Mouse (Mus musculus): ENCODE data around the gene Elfn1. TPM values are rescaled to one million over a fixed set of nuclear protein-coding genes. Genes with fewer than 3 reads are reported as not detected.
A peak's percentile ranks its signal among the peaks of the same experiment; 100 is the strongest.

The Elfn1 gene
- polyA plus RNA-seq, 1 experiment from 2014 or later: 0.15 TPM

- Histone ChIP-seq H3K9me3 (no peaks in the 10 kb centered on the region), H3K27ac (no peak overlapping the region), H3K9ac (no peak overlapping the region), H3K36me3 (no peaks in the 10 kb centered on the region), H3K4me3 (no peak overlapping the region), H3K27me3 (no peaks in the 10 kb centered on the region; the same call in 1 of the 2 replicates), H3K4me2 (replicated peaks) (no peak overlapping the region), H3K4me1 (peaks cover 6% of the 10 kb centered on the region; the same call in 1 of the 2 replicates)
- ATAC-seq (ENCODE audit: insufficient number of reproducible peaks, insufficient read depth, low FRiP score, low TSS enrichment): no peak
- WGBS: 88% methylated on average over 5 of the region's 5 CpGs
These were observed 39.7 kb downstream of the Elfn1 start for GRCm38 (mm10) chr5:139947446-139947845.

DNA sequence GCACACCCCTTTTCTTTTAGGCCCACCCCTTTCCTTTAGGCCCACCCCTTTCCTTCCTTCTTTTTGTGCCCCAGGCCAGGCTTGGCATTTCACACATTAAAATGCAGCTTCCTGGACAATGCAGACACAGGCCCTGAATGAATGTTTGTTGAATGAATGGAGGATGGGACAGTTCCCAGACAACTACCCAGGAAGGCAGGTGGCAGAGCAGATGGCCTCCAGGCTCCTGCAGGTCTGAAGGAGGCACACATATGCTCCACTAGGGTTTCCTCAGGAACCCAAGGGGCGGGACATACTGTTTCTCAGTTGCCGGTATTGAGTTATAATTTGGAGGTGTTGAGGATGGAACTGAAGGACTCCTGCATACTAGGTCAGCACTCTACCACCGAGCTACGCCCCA lies 40.8 kb downstream of the Elfn1 start:
- Histone ChIP-seq H3K27me3 (no peaks in the 10 kb centered on the region; the same call in 1 of the 2 replicates), H3K27ac (no peak overlapping the region), H3K36me3 (no peaks in the 10 kb centered on the region), H3K9ac (no peak overlapping the region), H3K4me3 (no peak overlapping the region), H3K9me3 (no peaks in the 10 kb centered on the region), H3K4me2 (replicated peaks) (no peak overlapping the region), H3K4me1 (peaks cover 6% of the 10 kb centered on the region; the same call in 1 of the 2 replicates)
- WGBS: 82% methylated on average over 4 of the region's 4 CpGs
- ATAC-seq (ENCODE audit: insufficient number of reproducible peaks, insufficient read depth, low FRiP score, low TSS enrichment): no peak

DNA sequence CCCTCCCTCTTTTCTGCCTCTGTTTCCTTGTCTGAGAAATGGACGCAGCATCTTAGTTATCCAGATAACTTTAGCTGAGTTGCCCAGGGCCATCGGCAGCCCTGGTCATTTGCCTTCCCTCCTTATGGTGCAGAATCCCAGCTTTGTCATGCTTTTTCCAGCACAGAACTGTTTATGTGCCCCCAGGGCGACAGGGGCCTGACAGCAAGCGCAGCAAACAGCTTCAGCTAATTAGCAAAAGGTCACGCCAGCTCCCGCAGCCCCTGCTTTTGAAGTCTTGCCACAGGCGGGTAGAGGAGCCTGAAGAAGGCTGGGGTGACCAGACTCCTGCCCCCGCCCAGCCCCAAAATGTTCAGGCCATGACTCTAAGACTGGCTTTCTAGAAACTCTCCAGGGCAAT lies 41.6 kb downstream of the Elfn1 start:
- no peaks in the 10 kb centered on the region for H3K36me3 ChIP-seq
- H3K27ac ChIP-seq: no peak overlapping the region

DNA sequence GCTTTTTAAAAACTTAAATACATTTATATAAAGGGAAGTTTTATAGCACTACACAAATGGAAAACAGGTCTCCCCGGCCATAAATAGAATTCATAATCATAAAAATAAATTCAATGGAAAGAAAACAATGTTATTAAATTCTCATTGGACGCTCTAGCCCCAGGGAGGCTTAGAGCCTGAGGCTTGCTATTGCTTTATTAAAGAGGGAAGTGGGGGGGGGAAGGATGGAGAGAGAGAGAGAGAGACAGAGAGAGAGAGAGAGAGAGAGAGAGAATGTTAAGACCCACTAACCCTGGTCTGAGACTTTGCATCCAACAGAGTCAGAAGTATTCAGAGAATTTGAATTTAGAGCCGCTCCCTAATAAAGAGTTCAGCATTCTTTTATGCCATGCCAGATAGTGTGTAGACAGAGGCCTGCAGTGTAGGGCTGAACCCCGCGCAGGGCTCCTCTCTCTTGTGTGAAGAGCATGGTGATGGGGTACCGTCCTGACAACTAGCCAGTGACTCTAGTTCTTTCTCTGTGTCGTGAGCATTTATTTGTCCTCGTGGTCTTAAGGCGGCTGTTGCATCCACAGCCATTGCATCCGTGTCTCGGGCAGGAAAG lies 42.3 kb downstream of the Elfn1 start:
- Histone ChIP-seq H3K9ac (no peak overlapping the region), H3K4me3 (no peak overlapping the region), H3K27ac (no peak overlapping the region), H3K9me3 (no peaks in the 10 kb centered on the region), H3K27me3 (no peaks in the 10 kb centered on the region; the same call in 1 of the 2 replicates), H3K36me3 (no peaks in the 10 kb centered on the region), H3K4me2 (replicated peaks) (no peak overlapping the region), H3K4me1 (peaks cover 6% of the 10 kb centered on the region; the same call in 1 of the 2 replicates)
- no peak for ATAC-seq (ENCODE audit: insufficient number of reproducible peaks, insufficient read depth, low FRiP score, low TSS enrichment)
- 62% methylated on average over 11 of the region's 11 CpGs for WGBS

More for the DNA sequence above, 41.6 kb downstream of the Elfn1 start:
- Histone ChIP-seq H3K27me3 (no peaks in the 10 kb centered on the region; the same call in 1 of the 2 replicates), H3K4me2 (replicated peaks) (no peak overlapping the region), H3K4me1 (peaks cover 6% of the 10 kb centered on the region; the same call in 1 of the 2 replicates), H3K4me3 (no peak overlapping the region), H3K9me3 (no peaks in the 10 kb centered on the region), H3K9ac (no peak overlapping the region)
- 27% methylated on average over 8 of the region's 8 CpGs for WGBS
- ATAC-seq (ENCODE audit: insufficient number of reproducible peaks, insufficient read depth, low FRiP score, low TSS enrichment): no peak

DNA sequence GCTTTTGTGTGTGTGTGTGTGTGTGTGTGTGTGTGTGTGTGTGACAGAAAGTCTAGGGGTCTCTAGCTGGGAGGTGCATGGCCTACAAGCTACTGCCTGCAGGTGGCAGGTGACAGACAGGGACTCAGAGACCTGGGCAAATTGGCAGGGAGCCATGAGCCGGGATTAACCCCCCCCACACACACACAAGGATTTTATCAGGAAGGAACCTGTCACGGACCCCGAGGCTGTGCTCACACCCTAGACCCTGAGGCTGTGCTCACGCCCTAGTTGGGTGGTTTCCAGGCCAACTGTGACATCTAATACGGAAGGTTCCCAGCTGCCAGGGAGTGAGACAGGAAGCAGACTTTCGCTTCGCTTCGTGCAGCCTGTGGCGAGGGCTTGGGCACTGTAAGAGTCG lies 49.1 kb downstream of the Elfn1 start:
- H3K9ac ChIP-seq: no peak overlapping the region
- H3K4me1 ChIP-seq: peaks cover 17% of the 10 kb centered on the region
- no peaks in the 10 kb centered on the region for H3K27me3 ChIP-seq
- ATAC-seq (ENCODE audit: insufficient number of reproducible peaks, insufficient read depth, low FRiP score, low TSS enrichment): peak; percentile 84; the same call in 1 of the 2 replicates
- H3K4me3 ChIP-seq: no peak overlapping the region
- no peak overlapping the region for H3K27ac ChIP-seq
- no peaks in the 10 kb centered on the region for H3K9me3 ChIP-seq
- H3K36me3 ChIP-seq: no peaks in the 10 kb centered on the region
- 21% methylated on average over 10 of the region's 10 CpGs for WGBS
- H3K4me2 ChIP-seq (replicated peaks): no peak overlapping the region

DNA sequence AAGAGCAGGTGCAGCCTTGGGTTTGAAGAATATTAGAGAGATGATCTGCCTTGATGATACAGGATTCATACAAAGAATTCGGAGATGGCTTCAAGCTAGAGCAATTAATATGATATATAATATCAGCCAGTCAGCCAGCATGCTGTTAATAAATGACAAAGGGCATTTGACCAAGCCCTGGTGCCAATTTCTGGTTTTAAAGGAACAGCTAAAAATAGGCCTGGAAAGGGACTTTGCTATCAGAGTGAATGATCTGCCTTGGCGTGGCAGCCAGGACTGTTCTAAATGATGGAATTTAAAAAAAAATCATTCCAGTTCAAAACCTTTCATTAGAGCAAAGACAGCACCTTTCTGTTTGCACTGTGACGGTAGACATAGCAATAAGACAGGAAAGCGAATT lies 52.0 kb downstream of the Elfn1 start:
- no peak overlapping the region for H3K9ac ChIP-seq
- no peaks in the 10 kb centered on the region for H3K9me3 ChIP-seq
- no peaks in the 10 kb centered on the region for H3K36me3 ChIP-seq
- no peak for ATAC-seq (ENCODE audit: insufficient number of reproducible peaks, insufficient read depth, low FRiP score, low TSS enrichment)
- H3K27me3 ChIP-seq: no peaks in the 10 kb centered on the region
- H3K4me1 ChIP-seq: peaks cover 20% of the 10 kb centered on the region
- H3K4me3 ChIP-seq: no peak overlapping the region
- 87% methylated on average over 4 of the region's 4 CpGs for WGBS
- no peak overlapping the region for H3K27ac ChIP-seq
- no peak overlapping the region for H3K4me2 ChIP-seq (replicated peaks)

- Histone ChIP-seq H3K4me1 (0 out of 2 replicates have a peak, but pooled peaks cover 3% of the 10 kb centered on the region), H3K27me3 (no peaks in the 10 kb centered on the region), H3K9ac (no peak overlapping the region), H3K4me2 (replicated peaks) (no peak overlapping the region), H3K27ac (no peak overlapping the region), H3K36me3 (no peaks in the 10 kb centered on the region), H3K9me3 (no peaks in the 10 kb centered on the region), H3K4me3 (no peak overlapping the region)
- 44% methylated on average over 5 of the region's 5 CpGs for WGBS
- ATAC-seq (ENCODE audit: insufficient number of reproducible peaks, insufficient read depth, low FRiP score, low TSS enrichment): no peak
These were observed 56.6 kb downstream of the Elfn1 start for GRCm38 (mm10) chr5:139964391-139964790.

DNA sequence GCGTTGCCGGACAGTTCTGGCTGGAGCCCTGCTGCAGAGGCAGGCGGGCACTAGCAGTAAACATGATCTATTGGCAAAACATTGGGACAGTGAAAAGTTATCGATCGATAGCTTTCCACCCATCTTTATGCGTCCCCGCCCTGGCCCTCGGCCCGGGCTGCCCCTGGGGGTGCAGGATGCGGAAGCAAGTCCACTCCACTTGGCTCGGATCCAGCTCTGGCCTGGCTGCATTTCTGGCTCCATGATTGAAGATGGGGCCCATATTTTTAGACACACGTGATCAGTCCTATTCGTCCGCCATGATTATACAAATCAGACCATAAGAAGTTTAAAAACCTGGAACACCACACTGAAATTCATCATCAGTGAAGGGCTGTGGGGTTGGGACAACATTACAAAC lies 57.9 kb downstream of the Elfn1 start:
- Histone ChIP-seq H3K9ac (no peak overlapping the region), H3K4me3 (no peak overlapping the region), H3K4me2 (replicated peaks) (no peak overlapping the region), H3K4me1 (0 out of 2 replicates have a peak, but pooled peaks cover 3% of the 10 kb centered on the region), H3K27ac (no peak overlapping the region), H3K36me3 (no peaks in the 10 kb centered on the region), H3K27me3 (no peaks in the 10 kb centered on the region), H3K9me3 (no peaks in the 10 kb centered on the region)
- WGBS: 87% methylated on average over 14 of the region's 14 CpGs
- no peak for ATAC-seq (ENCODE audit: insufficient number of reproducible peaks, insufficient read depth, low FRiP score, low TSS enrichment)

DNA sequence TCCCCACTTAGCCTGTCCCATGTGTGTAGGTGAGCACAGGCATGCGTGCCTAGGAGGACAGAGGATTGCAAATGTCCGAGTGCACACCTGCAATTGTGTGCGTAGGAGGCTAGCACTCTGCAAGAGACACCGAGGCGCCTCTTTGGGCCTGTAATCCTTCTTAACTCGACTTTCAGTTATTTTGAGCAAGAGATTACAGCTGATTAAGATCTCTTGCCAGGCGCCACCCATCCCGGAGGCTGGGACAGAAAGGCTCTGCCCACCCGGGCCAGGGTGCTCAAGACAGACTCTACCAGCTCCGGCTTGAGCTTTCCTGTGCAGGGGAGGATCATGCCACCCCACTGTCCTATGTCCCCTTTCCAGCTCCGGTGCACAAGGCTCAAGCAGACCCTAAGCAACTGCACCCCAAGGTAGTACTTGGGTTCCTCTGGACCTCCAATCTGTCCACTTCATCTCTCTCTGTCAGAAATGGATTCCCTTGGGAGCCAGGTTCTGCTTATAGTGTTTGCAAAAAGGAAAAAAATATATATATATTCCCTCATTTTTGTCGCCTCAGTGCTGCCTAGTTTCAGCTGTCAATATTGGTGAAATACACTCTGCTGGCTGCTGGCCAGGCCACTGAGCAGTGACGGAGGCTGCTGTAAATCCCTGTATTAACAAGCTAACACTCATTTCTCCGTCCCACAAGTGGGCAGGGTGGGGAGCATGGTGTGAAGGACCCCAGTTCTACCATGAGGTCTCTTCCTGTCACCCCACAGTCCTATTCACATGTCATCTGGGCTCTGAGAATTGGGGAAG lies 61.6 kb downstream of the Elfn1 start:
- Histone ChIP-seq H3K4me3 (no peak overlapping the region), H3K9ac (no peak overlapping the region), H3K9me3 (no peaks in the 10 kb centered on the region), H3K4me2 (replicated peaks) (no peak overlapping the region), H3K27ac (no peak overlapping the region), H3K4me1 (0 out of 2 replicates have a peak, but pooled peaks cover 2% of the 10 kb centered on the region), H3K36me3 (no peaks in the 10 kb centered on the region), H3K27me3 (peaks cover 13% of the 10 kb centered on the region)
- 81% methylated on average over 14 of the region's 14 CpGs for WGBS
- ATAC-seq (ENCODE audit: insufficient number of reproducible peaks, insufficient read depth, low FRiP score, low TSS enrichment): no peak

- ATAC-seq (ENCODE audit: insufficient number of reproducible peaks, insufficient read depth, low FRiP score, low TSS enrichment): no peak
- 73% methylated on average over 12 of the region's 12 CpGs for WGBS
- no peak overlapping the region for H3K4me2 ChIP-seq (replicated peaks)
- H3K4me3 ChIP-seq: no peak overlapping the region
- H3K9ac ChIP-seq: no peak overlapping the region
- H3K27ac ChIP-seq: no peak overlapping the region
- no peaks in the 10 kb centered on the region for H3K9me3 ChIP-seq
- peaks cover 18% of the 10 kb centered on the region for H3K27me3 ChIP-seq
- no peaks in the 10 kb centered on the region for H3K36me3 ChIP-seq
- no peaks in the 10 kb centered on the region for H3K4me1 ChIP-seq
These were observed 62.5 kb downstream of the Elfn1 start for GRCm38 (mm10) chr5:139970186-139970631.

GRCm38 (mm10) chr5:139976584-139976983 lies 68.8 kb downstream of the Elfn1 start:
- WGBS: 83% methylated on average over 4 of the region's 4 CpGs
- H3K4me3 ChIP-seq: no peak overlapping the region
- no peak for ATAC-seq (ENCODE audit: insufficient number of reproducible peaks, insufficient read depth, low FRiP score, low TSS enrichment)
- H3K4me1 ChIP-seq: 0 out of 2 replicates have a peak, but pooled peaks cover 3% of the 10 kb centered on the region
- peaks cover 18% of the 10 kb centered on the region for H3K27me3 ChIP-seq
- H3K9ac ChIP-seq: no peak overlapping the region
- H3K36me3 ChIP-seq: no peaks in the 10 kb centered on the region
- no peak overlapping the region for H3K27ac ChIP-seq
- H3K9me3 ChIP-seq: no peaks in the 10 kb centered on the region
- H3K4me2 ChIP-seq (replicated peaks): no peak overlapping the region

DNA sequence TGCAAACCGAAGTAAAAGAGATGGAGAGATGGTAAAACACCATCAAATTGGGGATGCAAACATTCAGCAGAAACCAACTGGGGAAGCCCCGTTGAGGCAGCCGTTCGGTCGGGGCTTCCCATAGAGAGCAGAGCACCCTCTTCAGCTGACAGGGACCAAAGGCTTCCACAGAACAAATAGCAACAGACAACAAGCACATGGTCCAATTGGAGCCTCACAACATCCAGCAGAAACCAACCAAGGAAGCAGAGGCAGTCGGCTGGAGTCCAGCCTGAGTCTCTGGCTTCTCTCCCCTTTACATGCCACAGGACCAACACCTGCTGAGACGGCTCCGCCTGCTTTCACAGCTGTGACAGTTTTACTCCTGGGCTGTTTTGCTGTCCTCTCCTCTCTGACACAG lies 69.7 kb downstream of the Elfn1 start:
- H3K9ac ChIP-seq: no peak overlapping the region
- H3K27ac ChIP-seq: no peak overlapping the region
- 46% methylated on average over 8 of the region's 8 CpGs for WGBS
- ATAC-seq (ENCODE audit: insufficient number of reproducible peaks, insufficient read depth, low FRiP score, low TSS enrichment): no peak
- peaks cover 15% of the 10 kb centered on the region for H3K27me3 ChIP-seq
- no peaks in the 10 kb centered on the region for H3K9me3 ChIP-seq
- H3K4me1 ChIP-seq: 0 out of 2 replicates have a peak, but pooled peaks cover 3% of the 10 kb centered on the region
- no peak overlapping the region for H3K4me2 ChIP-seq (replicated peaks)
- no peak overlapping the region for H3K4me3 ChIP-seq
- no peaks in the 10 kb centered on the region for H3K36me3 ChIP-seq

Data from embryonic facial prominence, embryonic 12.5 days (tissue).